Mouse (Mus musculus) testis, adult 2 months (tissue): Measurements from ENCODE around the gene C1qtnf5. TPM values are rescaled to one million over a fixed set of nuclear protein-coding genes. Genes with fewer than 3 reads are reported as not detected.

Source experiments
- H3K27ac ChIP-seq: fragments of 200-500 bp; 2 replicates; pipeline ENCODE4 v1.5.1; 2012; ENCODE audit warnings: low read depth, low read length; ENCODE audit not compliant: control insufficient read depth, insufficient read depth
- H3K27me3 ChIP-seq: fragments of 200-500 bp; 2 replicates; pipeline ENCODE4 v1.6.1; 2012; ENCODE audit warnings: mild to moderate bottlenecking, low read length, moderate library complexity; ENCODE audit not compliant: control insufficient read depth, insufficient read depth
- H3K36me3 ChIP-seq: fragments of 200-500 bp; 2 replicates; pipeline ENCODE4 v1.6.1; 2012; ENCODE audit warnings: mild to moderate bottlenecking, low read length; ENCODE audit not compliant: control insufficient read depth, insufficient read depth
- H3K4me1 ChIP-seq: fragments of 200-500 bp; 2 replicates; pipeline ENCODE4 v1.6.1; 2012; ENCODE audit warnings: low read length; ENCODE audit not compliant: control insufficient read depth, insufficient read depth
- H3K4me3 ChIP-seq: fragments of 200-500 bp; 2 replicates; pipeline ENCODE4 v1.5.1; 2012; ENCODE audit warnings: low read depth, mild to moderate bottlenecking, low read length, moderate library complexity, mixed read lengths; ENCODE audit not compliant: control insufficient read depth
- CTCF ChIP-seq: fragments of 200-500 bp; IDR thresholded peaks from 2 replicates; pipeline ENCODE4 v1.5.1; 2012; ENCODE audit warnings: low read depth, mild to moderate bottlenecking, inconsistent platforms, low read length, moderate library complexity; ENCODE audit not compliant: control insufficient read depth, insufficient read depth, insufficient replicate concordance
- POLR2A ChIP-seq: fragments of 200-500 bp; IDR thresholded peaks from 2 replicates; pipeline ENCODE4 v1.6.1; 2012; ENCODE audit warnings: low read depth, mild to moderate bottlenecking, inconsistent platforms, low read length, moderate library complexity; ENCODE audit not compliant: control insufficient read depth
- polyA plus RNA-seq: library from polyadenylated mRNA; depleted of rRNA; stranded (reverse); fragments of >200 nt; gene quantifications from 2 replicates; pipeline ENCODE4 v1.2.3, GENCODE M21; 2012

The C1qtnf5 gene
- polyA plus RNA-seq, 1 experiment: 2.0 TPM

- Histone ChIP-seq H3K27me3 (no peaks in the 10 kb centered on the region), H3K4me1 (peaks cover 17% of the 10 kb centered on the region), H3K27ac (peak overlapping the region; percentile 99), H3K4me3 (peak overlapping the region; percentile 97), H3K36me3 (no peaks in the 10 kb centered on the region; the same call in none of the 2 replicates)
- TF ChIP-seq POLR2A (peak; percentile 52; the same call in 1 of the 2 replicates), CTCF (no peak)
Observed at GRCm38 (mm10) chr9:44085741-44086665, 21.0 kb upstream of the C1qtnf5 start.

GRCm38 (mm10) chr9:44086960-44087359, 20.1 kb upstream of the C1qtnf5 start:
- no peaks in the 10 kb centered on the region for H3K27me3 ChIP-seq
- peaks cover 18% of the 10 kb centered on the region for H3K4me1 ChIP-seq
- no peak overlapping the region; the same call in 1 of the 2 replicates for H3K27ac ChIP-seq
- H3K36me3 ChIP-seq: peaks cover 2% of the 10 kb centered on the region
- no peak for TF ChIP-seq POLR2A
- TF ChIP-seq CTCF: no peak
- H3K4me3 ChIP-seq: peak overlapping the region; percentile 54

- TF ChIP-seq POLR2A (no peak), CTCF (no peak)
- H3K36me3 ChIP-seq: peaks cover 2% of the 10 kb centered on the region
- peak overlapping the region; percentile 54 for H3K4me3 ChIP-seq
- H3K27ac ChIP-seq: peak overlapping the region; percentile 33; the same call in 1 of the 2 replicates
- no peaks in the 10 kb centered on the region for H3K27me3 ChIP-seq
- H3K4me1 ChIP-seq: peaks cover 18% of the 10 kb centered on the region
Observed at GRCm38 (mm10) chr9:44087761-44088455, 19.1 kb upstream of the C1qtnf5 start.

GRCm38 (mm10) chr9:44088877-44089608, 18.0 kb upstream of the C1qtnf5 start:
- TF ChIP-seq POLR2A (no peak), CTCF (no peak)
- Histone ChIP-seq H3K4me1 (peaks cover 13% of the 10 kb centered on the region), H3K36me3 (peaks cover 2% of the 10 kb centered on the region), H3K27ac (no peak overlapping the region), H3K27me3 (no peaks in the 10 kb centered on the region), H3K4me3 (peak overlapping the region; percentile 30)

GRCm38 (mm10) chr9:44093612-44094503, 13.2 kb upstream of the C1qtnf5 start:
- Histone ChIP-seq H3K4me1 (peaks cover 3% of the 10 kb centered on the region), H3K27ac (no peak overlapping the region), H3K36me3 (peaks cover 2% of the 10 kb centered on the region; the same call in 1 of the 2 replicates), H3K4me3 (no peak overlapping the region), H3K27me3 (no peaks in the 10 kb centered on the region)
- TF ChIP-seq CTCF (peak; percentile 85), POLR2A (no peak; the same call in 1 of the 2 replicates)

- Histone ChIP-seq H3K36me3 (peaks cover 2% of the 10 kb centered on the region; the same call in 1 of the 2 replicates), H3K27ac (no peak overlapping the region), H3K4me1 (peaks cover 3% of the 10 kb centered on the region), H3K27me3 (no peaks in the 10 kb centered on the region), H3K4me3 (no peak overlapping the region)
- TF ChIP-seq POLR2A (no peak), CTCF (no peak)
Observed at GRCm38 (mm10) chr9:44094737-44095136, 12.3 kb upstream of the C1qtnf5 start.
